Mouse (Mus musculus) kidney, postnatal 0 days (tissue): ENCODE data around the gene AI464131. TPM values are rescaled to one million over a fixed set of nuclear protein-coding genes. Genes with fewer than 3 reads are reported as not detected.

Experiments used
- ATAC-seq: fragments of 200-750 bp; cut with Nextera tagmentation; replicated peaks from 2 replicates; pipeline ENCODE4 v1.8.0; 2017; ENCODE audit warnings: low read depth, moderate number of reproducible peaks, moderate TSS enrichment, moderate library complexity; ENCODE audit not compliant: low FRiP score
- DNase-seq: peaks from one replicate; pipeline ENCODE4 v3.0.0-alpha.2; 2016; ENCODE audit warnings: low spot score
- H3K27ac ChIP-seq: fragments of 300-500 bp; sonication (generic); 2 replicates; pipeline ENCODE4 v1.5.1; 2014; ENCODE audit warnings: mild to moderate bottlenecking
- H3K27me3 ChIP-seq: fragments of 300-500 bp; sonication (generic); 2 replicates; pipeline ENCODE4 v1.6.1; 2014; ENCODE audit warnings: low read length, mixed read lengths; ENCODE audit not compliant: insufficient read depth
- H3K36me3 ChIP-seq: fragments of 300-500 bp; sonication (generic); 2 replicates; pipeline ENCODE4 v1.6.1; 2014; ENCODE audit warnings: low read length, mixed read lengths; ENCODE audit not compliant: insufficient read depth
- H3K4me1 ChIP-seq: fragments of 300-500 bp; sonication (generic); replicated peaks from 2 replicates; pipeline ENCODE4 v1.6.1; 2014; ENCODE audit warnings: antibody characterized with exemption, low read length, mixed read lengths; ENCODE audit not compliant: insufficient read depth
- H3K4me2 ChIP-seq: fragments of 300-500 bp; sonication (generic); 2 replicates; pipeline ENCODE4 v1.6.1; 2014; ENCODE audit warnings: mild to moderate bottlenecking, low read length, moderate library complexity, mixed read lengths
- H3K4me3 ChIP-seq: fragments of 300-500 bp; sonication (generic); replicated peaks from 2 replicates; pipeline ENCODE4 v1.5.1; 2014; ENCODE audit warnings: low read depth, low read length
- H3K9ac ChIP-seq: fragments of 300-500 bp; sonication (generic); 2 replicates; pipeline ENCODE4 v1.6.1; 2014; ENCODE audit warnings: low read depth, low read length
- H3K9me3 ChIP-seq: fragments of 300-500 bp; sonication (generic); replicated peaks from 2 replicates; pipeline ENCODE4 v1.6.1; 2016; ENCODE audit warnings: low read length, inconsistent platforms, mixed read lengths
- CTCF ChIP-seq: IDR thresholded peaks from 2 replicates; pipeline ENCODE4 v1.5.1; 2016; ENCODE audit warnings: antibody characterized with exemption, low read depth, mild to moderate bottlenecking, moderate library complexity
- WGBS: fragments of 180-500 bp; shearing (Covaris S2); extraction: QIAGEN DNeasy Blood & Tissue Kit; methylation state at CpG from one replicate; pipeline ENCODE4 v1.1.7; 2014; 5-methylcytosine and 5-hydroxymethylcytosine counted together
- polyA plus RNA-seq: library from polyadenylated mRNA; unstranded; fragments of >200 nt; fragmentation: Nextera tagmentation; extraction: Ambion mirVana; gene quantifications from 2 replicates; pipeline ENCODE4 v1.2.1, GENCODE M21; 2015

The AI464131 gene
- 5.3 and 6.1 TPM in 2 replicates for polyA plus RNA-seq

GRCm38 (mm10) chr4:41502986-41503412 is at the start of gene AI464131:
AI464131 (minus strand) TSS chr4:41503076.
- no peaks in the 10 kb centered on the region for H3K36me3 ChIP-seq
- no peaks in the 10 kb centered on the region for H3K9me3 ChIP-seq
- peak within 1 kb of the TSS; percentile 33 for H3K4me3 ChIP-seq
- WGBS = under 1% methylated on average over 17 of the region's 18 CpGs
- peaks cover 17% of the 10 kb centered on the region for H3K27me3 ChIP-seq
- peak; percentile 99 for DNase-seq
- H3K27ac ChIP-seq = no peak within 1 kb of the TSS
- H3K4me2 ChIP-seq = peak within 1 kb of the TSS; percentile 61
- ATAC-seq = peak; percentile 94
- peaks cover 19% of the 10 kb centered on the region for H3K4me1 ChIP-seq
- peak within 1 kb of the TSS; percentile 46; the same call in 1 of the 2 replicates for H3K9ac ChIP-seq
- TF ChIP-seq CTCF = peak; percentile 27; the same call in 1 of the 2 replicates

GRCm38 (mm10) chr4:41552529-41552928 is 49.7 kb upstream of the AI464131 start:
- peak; percentile 79 for DNase-seq

GRCm38 (mm10) chr4:41547086-41547485 is 44.2 kb upstream of the AI464131 start:
- Histone ChIP-seq H3K4me2 (no peak overlapping the region), H3K9me3 (no peaks in the 10 kb centered on the region), H3K27ac (no peak overlapping the region), H3K4me3 (no peak overlapping the region), H3K27me3 (no peaks in the 10 kb centered on the region), H3K36me3 (no peaks in the 10 kb centered on the region), H3K4me1 (no peaks in the 10 kb centered on the region), H3K9ac (no peak overlapping the region)
- ATAC-seq = no peak
- no peak for TF ChIP-seq CTCF
- 91% methylated on average over 1 of the region's 1 CpGs for WGBS
- DNase-seq = no peak

More at GRCm38 (mm10) chr4:41552529-41552928, 49.7 kb upstream of the AI464131 start:
- Histone ChIP-seq H3K4me2 (no peak overlapping the region), H3K9ac (no peak overlapping the region), H3K9me3 (no peaks in the 10 kb centered on the region), H3K4me3 (no peak overlapping the region), H3K27ac (no peak overlapping the region), H3K36me3 (no peaks in the 10 kb centered on the region), H3K27me3 (no peaks in the 10 kb centered on the region), H3K4me1 (peaks cover 9% of the 10 kb centered on the region; the same call in 1 of the 2 replicates)
- no peak for ATAC-seq
- TF ChIP-seq CTCF = peak; percentile 85
- 33% methylated on average over 6 of the region's 6 CpGs for WGBS

DNA sequence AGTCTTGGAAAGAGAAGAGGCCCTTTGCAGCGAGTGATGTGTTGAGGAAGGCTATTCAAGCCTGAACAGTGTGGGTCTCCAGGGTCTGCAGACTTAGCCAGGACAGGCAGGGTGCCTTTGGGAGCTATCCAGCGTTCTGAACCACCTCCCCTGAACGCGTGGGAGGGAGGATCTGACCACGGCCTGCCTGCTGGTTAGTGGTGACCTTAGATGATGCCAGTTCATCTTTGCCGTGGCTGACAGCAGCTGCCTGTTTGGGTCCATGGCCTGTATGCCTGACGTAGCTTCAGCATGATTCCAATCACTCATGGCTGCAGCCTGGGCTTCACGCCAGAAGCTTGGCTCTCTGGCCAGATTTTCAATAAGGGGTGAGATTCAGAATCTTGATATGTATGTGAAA is 43.1 kb upstream of the AI464131 start:
- DNase-seq (peak; percentile 74), ATAC-seq (peak; percentile 33; the same call in 1 of the 2 replicates)
- H3K27ac ChIP-seq = no peak overlapping the region
- H3K4me2 ChIP-seq = no peak overlapping the region
- no peaks in the 10 kb centered on the region for H3K4me1 ChIP-seq
- H3K36me3 ChIP-seq = no peaks in the 10 kb centered on the region
- no peak overlapping the region for H3K4me3 ChIP-seq
- H3K9me3 ChIP-seq = no peaks in the 10 kb centered on the region
- no peak overlapping the region for H3K9ac ChIP-seq
- 12% methylated on average over 8 of the region's 8 CpGs for WGBS
- H3K27me3 ChIP-seq = no peaks in the 10 kb centered on the region
- TF ChIP-seq CTCF = no peak

DNA sequence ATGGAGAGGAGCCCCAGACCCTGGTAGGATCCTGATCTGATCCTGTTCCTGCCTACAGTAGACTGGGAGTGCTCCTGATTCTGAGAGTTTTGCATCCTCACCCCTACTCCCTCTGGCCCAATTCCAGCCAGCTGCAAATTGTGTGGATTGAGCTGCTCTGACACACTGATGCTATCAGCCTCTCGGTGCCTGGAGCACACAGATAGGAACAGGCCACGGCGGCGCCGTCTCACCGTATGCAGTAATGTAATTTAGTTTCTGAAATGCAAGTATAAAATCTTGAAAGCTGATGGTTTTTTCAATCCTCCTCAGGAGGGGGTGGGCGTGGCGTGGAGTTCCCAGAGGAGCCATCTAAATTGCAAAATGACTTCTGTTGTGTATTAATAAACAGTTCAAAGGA is 39.3 kb upstream of the AI464131 start:
- Histone ChIP-seq H3K4me1 (no peaks in the 10 kb centered on the region), H3K9me3 (no peaks in the 10 kb centered on the region), H3K4me3 (no peak overlapping the region), H3K36me3 (no peaks in the 10 kb centered on the region), H3K4me2 (no peak overlapping the region), H3K27me3 (no peaks in the 10 kb centered on the region), H3K27ac (no peak overlapping the region), H3K9ac (no peak overlapping the region)
- no peak for TF ChIP-seq CTCF
- DNase-seq (no peak), ATAC-seq (no peak)
- 70% methylated on average over 8 of the region's 8 CpGs for WGBS

GRCm38 (mm10) chr4:41534866-41535265 is 32.0 kb upstream of the AI464131 start:
- Histone ChIP-seq H3K4me2 (no peak overlapping the region), H3K9me3 (no peaks in the 10 kb centered on the region), H3K9ac (no peak overlapping the region), H3K27me3 (no peaks in the 10 kb centered on the region), H3K4me1 (no peaks in the 10 kb centered on the region), H3K36me3 (no peaks in the 10 kb centered on the region), H3K27ac (no peak overlapping the region), H3K4me3 (no peak overlapping the region)
- WGBS = 73% methylated on average over 5 of the region's 5 CpGs
- no peak for ATAC-seq
- no peak for TF ChIP-seq CTCF
- DNase-seq = no peak

GRCm38 (mm10) chr4:41532420-41532819 is 29.5 kb upstream of the AI464131 start:
- DNase-seq (peak; percentile 43), ATAC-seq (no peak)

More at GRCm38 (mm10) chr4:41532420-41532819, 29.5 kb upstream of the AI464131 start:
- no peak overlapping the region for H3K9ac ChIP-seq
- no peak overlapping the region for H3K4me2 ChIP-seq
- no peak overlapping the region for H3K4me3 ChIP-seq
- WGBS = 22% methylated on average over 6 of the region's 6 CpGs
- no peak for TF ChIP-seq CTCF
- H3K27ac ChIP-seq = no peak overlapping the region
- no peaks in the 10 kb centered on the region for H3K36me3 ChIP-seq
- no peaks in the 10 kb centered on the region for H3K9me3 ChIP-seq
- no peaks in the 10 kb centered on the region for H3K27me3 ChIP-seq
- no peaks in the 10 kb centered on the region for H3K4me1 ChIP-seq
